Mouse (Mus musculus) MEL (cell line): ENCODE results near the gene Sash1. TPM values are rescaled to one million over a fixed set of nuclear protein-coding genes. Genes with fewer than 3 reads are reported as not detected.

ENCODE experiments used
- DNase-seq: peaks from one replicate; pipeline ENCODE4 v3.0.0; 2011; ENCODE audit warnings: low read depth, low spot score
- H3K27ac ChIP-seq: 2 replicates; pipeline ENCODE4 v1.5.1; 2012; ENCODE audit warnings: low read depth, mild to moderate bottlenecking, control low read depth, low read length, moderate library complexity; ENCODE audit not compliant: control insufficient read depth
- H3K27me3 ChIP-seq, 2 experiments: fragments of 150-350 bp in 1 of 2; sonication (generic) in 1 of 2; 2 replicates each; pipeline ENCODE4 v1.6.1; 2012; ENCODE audit warnings: low read length in 2 of 2, mild to moderate bottlenecking in 2 of 2, improper control_type of control experiment in 1 of 2, moderate library complexity in 1 of 2; ENCODE audit not compliant: insufficient read depth in 2 of 2, control insufficient read depth in 1 of 2
- H3K36me3 ChIP-seq, 2 experiments: 2 replicates each; pipeline ENCODE4 v1.6.1; 2012 to 2014; ENCODE audit warnings: low read length in 2 of 2, improper control_type of control experiment in 1 of 2, inconsistent platforms in 1 of 2, mild to moderate bottlenecking in 1 of 2; ENCODE audit not compliant: insufficient read depth in 2 of 2, control insufficient read depth in 1 of 2
- H3K4me1 ChIP-seq, 2 experiments: fragments of 150-350 bp in 1 of 2; sonication (generic) in 1 of 2; 2 replicates each; pipeline ENCODE4 v1.6.1; 2012; ENCODE audit warnings: low read length in 2 of 2, improper control_type of control experiment in 1 of 2, mild to moderate bottlenecking in 1 of 2; ENCODE audit not compliant: insufficient read depth in 2 of 2, control insufficient read depth in 1 of 2
- H3K4me3 ChIP-seq, 2 experiments: fragments of 150-350 bp in 1 of 2; sonication (generic) in 1 of 2; 2 replicates each; pipeline ENCODE4 v1.5.1; 2012; ENCODE audit warnings: low read depth in 2 of 2, low read length in 2 of 2, mild to moderate bottlenecking in 2 of 2, moderate library complexity in 2 of 2, control low read depth in 1 of 2, improper control_type of control experiment in 1 of 2; ENCODE audit not compliant: control insufficient read depth in 1 of 2, insufficient read depth in 1 of 2
- H3K79me2 ChIP-seq: 2 replicates; pipeline ENCODE4 v1.6.1; 2012; ENCODE audit warnings: mild to moderate bottlenecking, low read length, moderate library complexity; ENCODE audit not compliant: control insufficient read depth, poor library complexity, insufficient read depth
- H3K9ac ChIP-seq: 2 replicates; pipeline ENCODE4 v1.6.1; 2012; ENCODE audit warnings: low read depth, mild to moderate bottlenecking, control low read depth, low read length, moderate library complexity; ENCODE audit not compliant: control insufficient read depth, poor library complexity, severe bottlenecking
- H3K9me3 ChIP-seq: fragments of 150-350 bp; sonication (generic); replicated peaks from 2 replicates; pipeline ENCODE4 v1.6.1; 2012; ENCODE audit warnings: mild to moderate bottlenecking, low read length, improper control_type of control experiment, moderate library complexity; ENCODE audit not compliant: insufficient read depth
- CTCF ChIP-seq, 3 experiments: IDR thresholded peaks in 2 of 3; conservative IDR thresholded peaks in 1 of 3; 2 replicates each; pipeline ENCODE4 v1.5.1; 2011 to 2012; ENCODE audit warnings: low read length in 3 of 3, low read depth in 2 of 3, mild to moderate bottlenecking in 2 of 3, improper control_type of control experiment in 1 of 3, inconsistent platforms in 1 of 3, mixed read lengths in 1 of 3, moderate library complexity in 1 of 3; ENCODE audit not compliant: control insufficient read depth in 1 of 3, insufficient read depth in 1 of 3, poor library complexity in 1 of 3, severe bottlenecking in 1 of 3
- E2F4 ChIP-seq: IDR thresholded peaks from 2 replicates; pipeline ENCODE4 v1.6.1; 2011; ENCODE audit warnings: low read depth, low read length, improper control_type of control experiment, borderline replicate concordance
- EP300 ChIP-seq, 2 experiments: IDR thresholded peaks; 2 replicates each; pipeline ENCODE4 v1.6.1; 2011; ENCODE audit warnings: improper control_type of control experiment in 2 of 2, low read length in 2 of 2, low read depth in 1 of 2, mild to moderate bottlenecking in 1 of 2
- ETS1 ChIP-seq: IDR thresholded peaks from 2 replicates; pipeline ENCODE4 v1.6.1; 2012; ENCODE audit warnings: low read depth, mild to moderate bottlenecking, inconsistent platforms, low read length, improper control_type of control experiment, moderate library complexity
- HCFC1 ChIP-seq: IDR thresholded peaks from 2 replicates; pipeline ENCODE4 v1.6.1; 2012; ENCODE audit warnings: low read depth, mild to moderate bottlenecking, inconsistent platforms, low read length, improper control_type of control experiment, moderate library complexity
- KAT2A ChIP-seq: conservative IDR thresholded peaks from 2 replicates; pipeline ENCODE4 v1.6.1; 2012; ENCODE audit warnings: low read depth, low read length, improper control_type of control experiment, inconsistent platforms
- MAFK ChIP-seq: IDR thresholded peaks from 2 replicates; pipeline ENCODE4 v1.6.1; 2011; ENCODE audit warnings: low read depth, mild to moderate bottlenecking, low read length, improper control_type of control experiment, borderline replicate concordance
- MAX ChIP-seq: IDR thresholded peaks from 2 replicates; pipeline ENCODE4 v1.6.1; 2011; ENCODE audit warnings: low read length, improper control_type of control experiment
- MAZ ChIP-seq: IDR thresholded peaks from 2 replicates; pipeline ENCODE4 v1.6.1; 2012; ENCODE audit warnings: low read depth, mild to moderate bottlenecking, inconsistent platforms, low read length, improper control_type of control experiment
- MEF2A ChIP-seq: IDR thresholded peaks from 2 replicates; pipeline ENCODE4 v1.6.1; 2014; ENCODE audit warnings: low read depth, mild to moderate bottlenecking, inconsistent platforms, low read length, improper control_type of control experiment; ENCODE audit not compliant: poor library complexity, insufficient replicate concordance, severe bottlenecking; ENCODE audit errors: extremely low read depth
- MXI1 ChIP-seq: IDR thresholded peaks from 2 replicates; pipeline ENCODE4 v1.6.1; 2011; ENCODE audit warnings: mild to moderate bottlenecking, low read depth, low read length, improper control_type of control experiment
- MYB ChIP-seq: IDR thresholded peaks from 2 replicates; pipeline ENCODE4 v1.6.1; 2011; ENCODE audit warnings: mild to moderate bottlenecking, low read depth, low read length, improper control_type of control experiment
- NELFE ChIP-seq: IDR thresholded peaks from 2 replicates; pipeline ENCODE4 v1.6.1; 2011; ENCODE audit warnings: low read depth, low read length, improper control_type of control experiment
- NRF1 ChIP-seq: IDR thresholded peaks from 2 replicates; pipeline ENCODE4 v1.6.1; 2014; ENCODE audit warnings: low read depth, mild to moderate bottlenecking, inconsistent platforms, low read length, improper control_type of control experiment, moderate library complexity; ENCODE audit not compliant: poor library complexity, insufficient read depth, severe bottlenecking
- POLR2A ChIP-seq, 2 experiments: IDR thresholded peaks; 2 replicates each; pipeline ENCODE4 v1.6.1; 2011 to 2012; ENCODE audit warnings: low read length in 2 of 2, mild to moderate bottlenecking in 2 of 2, control low read depth in 1 of 2, improper control_type of control experiment in 1 of 2, low read depth in 1 of 2, moderate library complexity in 1 of 2; ENCODE audit not compliant: control insufficient read depth in 1 of 2, insufficient read depth in 1 of 2, poor library complexity in 1 of 2
- POLR2AphosphoS2 ChIP-seq: IDR thresholded peaks from 2 replicates; pipeline ENCODE4 v1.6.1; 2011; ENCODE audit warnings: low read length, improper control_type of control experiment
- POLR2AphosphoS5 ChIP-seq: IDR thresholded peaks from 2 replicates; pipeline ENCODE4 v1.6.1; 2012; ENCODE audit warnings: low read depth, borderline replicate concordance, mild to moderate bottlenecking, inconsistent platforms, low read length, moderate library complexity, mixed read lengths
- TAL1 ChIP-seq: IDR thresholded peaks from 2 replicates; pipeline ENCODE4 v1.6.1; 2012; ENCODE audit warnings: mild to moderate bottlenecking, inconsistent platforms, low read length, moderate library complexity, mixed read lengths
- TBP ChIP-seq: IDR thresholded peaks from 2 replicates; pipeline ENCODE4 v1.8.0; 2011; ENCODE audit warnings: low read depth, low read length, improper control_type of control experiment
- UBTF ChIP-seq: IDR thresholded peaks from 2 replicates; pipeline ENCODE4 v1.6.1; 2012; ENCODE audit warnings: low read depth, mild to moderate bottlenecking, inconsistent platforms, low read length, improper control_type of control experiment, moderate library complexity, borderline replicate concordance; ENCODE audit not compliant: insufficient read depth
- USF2 ChIP-seq, 2 experiments: IDR thresholded peaks; 2 replicates each; pipeline ENCODE4 v1.6.1; 2011 to 2012; ENCODE audit warnings: improper control_type of control experiment in 2 of 2, low read length in 2 of 2, borderline replicate concordance in 1 of 2, inconsistent platforms in 1 of 2, low read depth in 1 of 2, mild to moderate bottlenecking in 1 of 2; ENCODE audit not compliant: insufficient read depth in 1 of 2
- ZC3H11A ChIP-seq: IDR thresholded peaks from 2 replicates; pipeline ENCODE4 v1.6.1; 2012; ENCODE audit warnings: low read depth, mild to moderate bottlenecking, inconsistent platforms, low read length, improper control_type of control experiment
- ZKSCAN1 ChIP-seq: IDR thresholded peaks from 2 replicates; pipeline ENCODE4 v1.6.1; 2012; ENCODE audit warnings: low read depth, mild to moderate bottlenecking, inconsistent platforms, low read length, improper control_type of control experiment, moderate library complexity
- ZMIZ1 ChIP-seq: IDR thresholded peaks from 2 replicates; pipeline ENCODE4 v1.6.1; 2012; ENCODE audit warnings: low read depth, mild to moderate bottlenecking, inconsistent platforms, low read length, improper control_type of control experiment, moderate library complexity
- ZNF384 ChIP-seq: IDR thresholded peaks from 2 replicates; pipeline ENCODE4 v1.6.1; 2012; ENCODE audit warnings: low read depth, mild to moderate bottlenecking, inconsistent platforms, low read length, improper control_type of control experiment
- polyA plus RNA-seq, 2 experiments: library from polyadenylated mRNA; stranded (reverse) in 1 of 2; unstranded in 1 of 2; fragments of >175 nt in 1 of 2; fragments of >200 nt in 1 of 2; gene quantifications; 2 replicates each; pipeline versions ENCODE4 v1.2.1 to v1.2.4; 2012; ENCODE audit warnings: low replicate concordance in 2 of 2, low read depth in 1 of 2; ENCODE audit not compliant: insufficient read length in 2 of 2, insufficient read depth in 1 of 2, missing spikeins in 1 of 2
- total RNA-seq: library from RNA; depleted of rRNA; stranded (reverse); fragments of 300-350 nt; gene quantifications from 2 replicates; pipeline ENCODE4 v1.2.3, GENCODE M21; 2012

Sash1 gene
- total and polyA plus RNA-seq, 3 experiments = not detected

GRCm38 (mm10) chr10:8886528-8886854 lies 621 bp upstream of the Sash1 start:
- H3K27ac ChIP-seq = no peak overlapping the region
- no peak overlapping the region for H3K9ac ChIP-seq
- TF ChIP-seq USF2 (IDR thresholded peaks at IDR 0.05; ENCODE audit: borderline replicate concordance in 1 of 2, insufficient read depth in 1 of 2, low read depth in 1 of 2, low read length in 2 of 2) (no peak), ZNF384 (no peak), CTCF (IDR thresholded peaks at IDR 0.05 in 2 of 3, conservative IDR thresholded peaks at IDR 0.05 in 1 of 3; ENCODE audit: control insufficient read depth in 1 of 3, insufficient read depth in 1 of 3, low read depth in 2 of 3, low read length in 3 of 3, poor library complexity in 1 of 3, severe bottlenecking in 1 of 3) (no peak), KAT2A (no peak), MAZ (no peak), MAFK (no peak), POLR2AphosphoS2 (no peak), E2F4 (no peak), MAX (no peak), MXI1 (no peak)
- TF ChIP-seq, all 39 proteins: peak for 0

GRCm38 (mm10) chr10:8885201-8885600 lies 669 bp downstream of the Sash1 start:
- DNase-seq = no peak
- Histone ChIP-seq H3K9me3 (no peaks in the 10 kb centered on the region), H3K27ac (no peak overlapping the region), H3K36me3 (no peaks in the 10 kb centered on the region), H3K9ac (no peak overlapping the region)
- TF ChIP-seq ZC3H11A (no peak), UBTF (no peak), POLR2AphosphoS5 (no peak), HCFC1 (no peak)
- TF ChIP-seq, all 39 proteins: peak for 0
- no peak overlapping the region for H3K4me3 ChIP-seq
- H3K79me2 ChIP-seq = no peaks in the 10 kb centered on the region
- no peaks in the 10 kb centered on the region for H3K4me1 ChIP-seq
- H3K27me3 ChIP-seq = no peaks in the 10 kb centered on the region; a peak in 1 of 4 replicates

More at GRCm38 (mm10) chr10:8886528-8886854, 621 bp upstream of the Sash1 start:
- H3K4me3 ChIP-seq = no peak overlapping the region
- no peaks in the 10 kb centered on the region for H3K79me2 ChIP-seq
- no peaks in the 10 kb centered on the region for H3K27me3 ChIP-seq
- no peaks in the 10 kb centered on the region for H3K36me3 ChIP-seq
- H3K9me3 ChIP-seq = no peaks in the 10 kb centered on the region
- no peaks in the 10 kb centered on the region for H3K4me1 ChIP-seq
- no peak for DNase-seq

GRCm38 (mm10) chr10:8884565-8884964 lies 1.3 kb downstream of the Sash1 start:
- DNase-seq = no peak
- H3K79me2 ChIP-seq = no peaks in the 10 kb centered on the region
- H3K36me3 ChIP-seq = no peaks in the 10 kb centered on the region
- TF ChIP-seq ETS1 (no peak), EP300 (IDR thresholded peaks at IDR 0.05; ENCODE audit: low read depth in 1 of 2, low read length in 2 of 2) (no peak), ZKSCAN1 (no peak), HCFC1 (no peak), NRF1 (no peak), MAX (no peak), TBP (no peak), TAL1 (no peak), ZMIZ1 (no peak), POLR2A (IDR thresholded peaks at IDR 0.05; ENCODE audit: control insufficient read depth in 1 of 2, insufficient read depth in 1 of 2, low read depth in 1 of 2, low read length in 2 of 2, poor library complexity in 1 of 2) (no peak), CTCF (IDR thresholded peaks at IDR 0.05 in 2 of 3, conservative IDR thresholded peaks at IDR 0.05 in 1 of 3; ENCODE audit: control insufficient read depth in 1 of 3, insufficient read depth in 1 of 3, low read depth in 2 of 3, low read length in 3 of 3, poor library complexity in 1 of 3, severe bottlenecking in 1 of 3) (no peak), MEF2A (no peak), MAFK (no peak), MYB (no peak), POLR2AphosphoS5 (no peak), NELFE (no peak)
- H3K9ac ChIP-seq = no peak overlapping the region
- no peak overlapping the region for H3K27ac ChIP-seq
- no peaks in the 10 kb centered on the region for H3K4me1 ChIP-seq
- H3K9me3 ChIP-seq = no peaks in the 10 kb centered on the region
- no peaks in the 10 kb centered on the region; a peak in 1 of 4 replicates for H3K27me3 ChIP-seq
- no peak overlapping the region for H3K4me3 ChIP-seq
